Mouse (Mus musculus) olfactory bulb, adult 2 months (tissue): ENCODE measurements around the gene Idh2.

ENCODE experiments used
- CTCF ChIP-seq: fragments of 200-500 bp; IDR thresholded peaks from 2 replicates; pipeline ENCODE4 v1.5.1; 2012; ENCODE audit warnings: low read depth, mild to moderate bottlenecking, low read length, moderate library complexity; ENCODE audit not compliant: insufficient read depth
- POLR2A ChIP-seq: fragments of 200-500 bp; IDR thresholded peaks from 2 replicates; pipeline ENCODE4 v1.6.1; 2012; ENCODE audit warnings: mild to moderate bottlenecking, low read depth, low read length, moderate library complexity; ENCODE audit not compliant: insufficient read depth

DNA sequence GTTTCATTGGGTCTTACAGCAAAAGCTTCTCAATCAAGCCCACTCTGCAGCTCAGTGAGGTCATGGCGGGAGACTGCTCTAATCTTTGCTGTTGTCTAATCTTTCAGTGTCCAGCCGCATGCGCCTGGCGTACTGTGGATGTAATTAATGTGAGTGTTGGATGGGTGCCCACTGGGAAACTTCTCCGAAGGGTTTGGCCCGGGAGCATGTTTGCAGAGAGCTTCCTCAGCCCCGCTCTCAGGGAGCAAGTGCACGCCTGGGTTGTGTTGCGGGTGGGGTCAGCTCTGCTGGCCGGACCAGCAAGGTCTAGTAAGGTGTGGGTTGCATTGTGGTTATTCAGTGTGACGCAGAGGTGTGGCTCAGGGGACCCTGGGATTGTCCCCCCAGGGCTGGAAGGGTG is 62.9 kb downstream of the Idh2 start:
- TF ChIP-seq POLR2A (no peak), CTCF (no peak)
